Mouse (Mus musculus) T-helper 1 cell (primary cell): Measurements from ENCODE around the gene Gmeb2.

Experiments
- in situ Hi-C: fragments of 300-600 bp; cut with MboI, MseI; formaldehyde crosslinking; loops from one replicate; pipeline ENCODE4 v1.15.1; 2025; ENCODE audit warnings: high pct_unique_total_duplicates

Gmeb2 gene

GRCm38 (mm10) chr2:181227122-181227521, 60.7 kb downstream of the Gmeb2 start:
- in situ Hi-C loops = no loop called here

- in situ Hi-C loops = no loop called here
Observed at GRCm38 (mm10) chr2:181224994-181225393, 62.8 kb downstream of the Gmeb2 start.

GRCm38 (mm10) chr2:181220361-181220760, 67.5 kb downstream of the Gmeb2 start:
- in situ Hi-C loops = no loop called here

- in situ Hi-C loops = no loop called here
Observed at GRCm38 (mm10) chr2:181219538-181220216, 68.2 kb downstream of the Gmeb2 start, which contains the start of gene Fndc11. Gene Fndc11, plus strand, starts transcription at chr2:181220013.

- in situ Hi-C loops = no loop called here
Observed at GRCm38 (mm10) chr2:181218881-181219485, 68.9 kb downstream of the Gmeb2 start.

- in situ Hi-C loops = no loop called here
Observed at GRCm38 (mm10) chr2:181216037-181216436, 71.8 kb downstream of the Gmeb2 start.

- in situ Hi-C loops = no loop called here
Observed at GRCm38 (mm10) chr2:181213021-181213445, 74.8 kb downstream of the Gmeb2 start, which contains the start of gene Srms. Gene Srms, minus strand, starts transcription at chr2:181213185.

GRCm38 (mm10) chr2:181212389-181213020, 75.3 kb downstream of the Gmeb2 start:
- in situ Hi-C loops = no loop called here

- in situ Hi-C loops = no loop called here
Observed at GRCm38 (mm10) chr2:181206118-181206517, 81.7 kb downstream of the Gmeb2 start.

GRCm38 (mm10) chr2:181205678-181206077, 82.2 kb downstream of the Gmeb2 start:
- in situ Hi-C loops = no loop called here

- in situ Hi-C loops = no loop called here
Observed at GRCm38 (mm10) chr2:181202886-181203285, 84.9 kb downstream of the Gmeb2 start.

- in situ Hi-C loops = no loop called here
Observed at GRCm38 (mm10) chr2:181202422-181202821, 85.4 kb downstream of the Gmeb2 start, which contains the start of gene Ptk6. Gene Ptk6, minus strand, starts transcription at chr2:181202789.

GRCm38 (mm10) chr2:181201606-181202005, 86.2 kb downstream of the Gmeb2 start:
- in situ Hi-C loops = no loop called here
